Mouse (Mus musculus) neural tube, embryonic 14.5 days (tissue): ENCODE measurements around the gene Zbtb20. TPM values are rescaled to one million over a fixed set of nuclear protein-coding genes. Genes with fewer than 3 reads are reported as not detected.

Experiments used
- ATAC-seq: fragments of 200-750 bp; cut with Nextera tagmentation; 2 replicates; pipeline ENCODE4 v1.8.0; 2017; ENCODE audit warnings: low read depth, mild to moderate bottlenecking, moderate TSS enrichment, moderate library complexity
- H3K27ac ChIP-seq: fragments of 300-500 bp; sonication (generic); 2 replicates; pipeline ENCODE4 v1.5.1; 2014; ENCODE audit warnings: low read depth, mild to moderate bottlenecking, control low read depth, low read length, moderate library complexity, mixed read lengths
- H3K27me3 ChIP-seq: fragments of 300-500 bp; sonication (generic); 2 replicates; pipeline ENCODE4 v1.6.1; 2014; ENCODE audit warnings: low read length; ENCODE audit not compliant: control insufficient read depth, insufficient read depth
- H3K36me3 ChIP-seq: fragments of 300-500 bp; sonication (generic); 2 replicates; pipeline ENCODE4 v1.6.1; 2014; ENCODE audit warnings: low read length, mixed read lengths; ENCODE audit not compliant: control insufficient read depth, insufficient read depth
- H3K4me1 ChIP-seq: fragments of 300-500 bp; sonication (generic); 2 replicates; pipeline ENCODE4 v1.6.1; 2014; ENCODE audit warnings: low read length; ENCODE audit not compliant: control insufficient read depth, insufficient read depth
- H3K4me2 ChIP-seq: fragments of 300-500 bp; sonication (generic); 2 replicates; pipeline ENCODE4 v1.6.1; 2014; ENCODE audit warnings: mild to moderate bottlenecking, low read depth, low read length, control low read depth
- H3K4me3 ChIP-seq: fragments of 300-500 bp; sonication (generic); 2 replicates; pipeline ENCODE4 v1.5.1; 2014; ENCODE audit warnings: low read depth, low read length, control low read depth, mixed read lengths
- H3K9ac ChIP-seq: fragments of 300-500 bp; sonication (generic); replicated peaks from 2 replicates; pipeline ENCODE4 v1.6.1; 2014; ENCODE audit warnings: low read depth, mild to moderate bottlenecking, control low read depth, low read length, mixed read lengths
- H3K9me3 ChIP-seq: fragments of 300-500 bp; sonication (generic); 2 replicates; pipeline ENCODE4 v1.6.1; 2016; ENCODE audit warnings: low read length; ENCODE audit not compliant: control insufficient read depth
- WGBS: fragments of 180-500 bp; shearing (Covaris S2); extraction: QIAGEN DNeasy Blood & Tissue Kit; methylation state at CpG from one replicate; pipeline ENCODE4 v1.1.7; 2014; 5-methylcytosine and 5-hydroxymethylcytosine counted together
- polyA plus RNA-seq: library from polyadenylated mRNA; unstranded; fragments of >200 nt; fragmentation: Nextera tagmentation; extraction: Ambion mirVana; gene quantifications from 2 replicates; pipeline ENCODE4 v1.2.1, GENCODE M21; 2014

The Zbtb20 gene
- polyA plus RNA-seq, 1 experiment from 2014 or later = 57.2 TPM

DNA sequence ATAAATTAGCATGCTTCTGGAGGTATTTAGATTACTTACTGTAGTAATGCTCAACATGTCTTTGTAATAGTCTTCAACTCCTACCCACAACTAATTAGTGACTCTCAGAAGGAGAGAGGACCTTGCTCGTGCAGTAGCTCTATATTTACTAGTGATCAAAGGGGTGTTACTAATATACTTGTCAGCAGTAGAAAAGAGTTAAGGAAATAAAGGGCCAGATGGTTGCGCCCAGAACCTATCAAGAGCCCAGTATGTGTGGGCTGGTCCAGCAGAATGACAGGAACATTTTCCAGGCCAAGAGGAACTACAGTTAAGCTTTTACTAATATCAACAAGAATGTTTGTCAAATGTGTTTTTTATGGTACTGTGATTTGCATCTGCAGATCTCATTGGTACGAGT lies 153.6 kb downstream of the Zbtb20 start:
- no peak overlapping the region for H3K4me2 ChIP-seq
- WGBS = 69% methylated on average over 3 of the region's 3 CpGs
- H3K4me3 ChIP-seq = no peak overlapping the region
- no peaks in the 10 kb centered on the region for H3K9me3 ChIP-seq
- no peak overlapping the region for H3K9ac ChIP-seq
- H3K27me3 ChIP-seq = no peaks in the 10 kb centered on the region
- ATAC-seq = no peak
- no peaks in the 10 kb centered on the region for H3K4me1 ChIP-seq
- H3K36me3 ChIP-seq = no peaks in the 10 kb centered on the region
- H3K27ac ChIP-seq = no peak overlapping the region

DNA sequence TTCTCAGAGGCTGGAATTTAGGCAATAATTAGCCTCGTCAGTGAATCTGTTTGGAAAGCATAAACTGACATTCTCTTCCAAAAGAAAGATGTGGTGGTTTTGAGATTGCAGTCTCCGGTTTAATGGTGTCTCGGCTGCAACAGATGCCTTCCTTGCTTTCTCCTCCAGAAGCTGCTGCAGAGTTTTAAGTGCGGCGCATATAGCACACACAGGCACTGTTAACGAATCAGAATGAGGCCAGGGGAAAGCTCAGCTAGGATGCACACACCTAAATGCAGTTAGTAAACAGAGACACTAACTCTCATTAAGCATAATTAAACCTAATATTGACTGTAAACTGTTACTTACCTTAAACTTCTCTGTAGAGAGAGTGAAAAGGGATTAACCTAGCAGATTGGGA lies 160.0 kb downstream of the Zbtb20 start:
- 41% methylated on average over 6 of the region's 6 CpGs for WGBS
- Histone ChIP-seq H3K4me3 (no peak overlapping the region), H3K27ac (no peak overlapping the region), H3K36me3 (no peaks in the 10 kb centered on the region), H3K9me3 (no peaks in the 10 kb centered on the region), H3K4me1 (0 out of 2 replicates have a peak, but pooled peaks cover 2% of the 10 kb centered on the region), H3K9ac (no peak overlapping the region), H3K4me2 (no peak overlapping the region), H3K27me3 (no peaks in the 10 kb centered on the region)
- ATAC-seq = no peak

DNA sequence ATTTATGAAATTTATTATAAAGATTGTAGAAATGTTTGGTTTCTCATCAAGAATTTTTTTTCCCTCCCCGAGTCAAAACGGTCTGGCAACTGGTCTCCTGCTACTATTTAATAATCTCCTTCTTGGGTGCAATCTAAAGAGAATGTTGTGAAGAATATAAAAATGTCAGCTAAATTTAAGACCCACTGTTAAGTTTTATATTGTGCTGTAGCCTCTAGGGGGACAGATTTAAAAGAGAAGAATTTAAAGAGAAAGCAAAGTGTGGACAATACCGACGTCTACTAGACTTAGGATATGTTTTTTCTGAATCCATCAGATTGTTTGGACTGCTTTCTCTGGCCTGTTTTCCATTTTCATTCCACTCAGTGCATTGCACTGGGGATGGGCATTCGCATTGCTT lies 160.8 kb downstream of the Zbtb20 start:
- ATAC-seq = no peak

GRCm38 (mm10) chr16:43037320-43037719 lies 161.6 kb downstream of the Zbtb20 start:
- Histone ChIP-seq H3K9me3 (no peaks in the 10 kb centered on the region), H3K27me3 (no peaks in the 10 kb centered on the region), H3K9ac (no peak overlapping the region), H3K27ac (no peak overlapping the region), H3K4me3 (no peak overlapping the region), H3K4me1 (0 out of 2 replicates have a peak, but pooled peaks cover 2% of the 10 kb centered on the region), H3K4me2 (no peak overlapping the region), H3K36me3 (no peaks in the 10 kb centered on the region)
- no peak for ATAC-seq
- 83% methylated on average over 4 of the region's 4 CpGs for WGBS

More for the DNA sequence above, 160.8 kb downstream of the Zbtb20 start:
- no peak overlapping the region for H3K27ac ChIP-seq
- H3K9ac ChIP-seq = no peak overlapping the region
- H3K9me3 ChIP-seq = no peaks in the 10 kb centered on the region
- no peak overlapping the region for H3K4me3 ChIP-seq
- no peaks in the 10 kb centered on the region for H3K27me3 ChIP-seq
- 25% methylated on average over 5 of the region's 5 CpGs for WGBS
- H3K4me1 ChIP-seq = 0 out of 2 replicates have a peak, but pooled peaks cover 2% of the 10 kb centered on the region
- H3K4me2 ChIP-seq = no peak overlapping the region
- H3K36me3 ChIP-seq = no peaks in the 10 kb centered on the region

- Histone ChIP-seq H3K4me2 (no peak overlapping the region), H3K27ac (no peak overlapping the region), H3K4me3 (no peak overlapping the region), H3K9ac (no peak overlapping the region), H3K4me1 (no peaks in the 10 kb centered on the region), H3K9me3 (no peaks in the 10 kb centered on the region), H3K36me3 (no peaks in the 10 kb centered on the region), H3K27me3 (no peaks in the 10 kb centered on the region)
- ATAC-seq = no peak
Measured at GRCm38 (mm10) chr16:43045611-43046010, 169.9 kb downstream of the Zbtb20 start.

DNA sequence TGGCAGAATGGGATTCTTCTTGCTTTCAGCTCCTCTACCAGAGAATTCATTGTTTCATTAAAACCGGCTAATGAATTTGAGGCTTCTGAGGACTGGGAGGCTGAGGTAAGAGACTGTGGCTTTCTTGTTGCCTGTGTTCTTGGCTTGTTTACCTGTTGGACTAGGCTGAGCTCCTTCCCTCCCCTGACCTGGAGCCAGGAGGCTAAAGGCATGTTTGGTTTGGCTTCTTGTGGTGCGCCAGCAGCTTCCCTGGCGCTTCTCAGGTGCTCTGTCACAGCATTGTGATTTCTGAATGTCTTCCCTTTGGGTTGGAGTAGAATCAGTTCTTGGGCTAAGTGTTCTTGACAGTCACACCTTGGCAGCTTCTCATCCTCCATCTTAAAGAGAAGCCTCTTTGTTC lies 171.0 kb downstream of the Zbtb20 start:
- no peak overlapping the region for H3K27ac ChIP-seq
- no peak overlapping the region for H3K4me3 ChIP-seq
- H3K27me3 ChIP-seq = no peaks in the 10 kb centered on the region
- no peaks in the 10 kb centered on the region for H3K4me1 ChIP-seq
- WGBS = 91% methylated on average over 3 of the region's 3 CpGs
- no peak overlapping the region for H3K4me2 ChIP-seq
- no peaks in the 10 kb centered on the region for H3K9me3 ChIP-seq
- H3K9ac ChIP-seq = no peak overlapping the region
- ATAC-seq = no peak
- no peaks in the 10 kb centered on the region for H3K36me3 ChIP-seq

- no peaks in the 10 kb centered on the region for H3K27me3 ChIP-seq
- H3K9ac ChIP-seq = no peak overlapping the region
- H3K4me2 ChIP-seq = no peak overlapping the region
- no peak overlapping the region for H3K4me3 ChIP-seq
- H3K9me3 ChIP-seq = no peaks in the 10 kb centered on the region
- WGBS = 73% methylated on average over 3 of the region's 3 CpGs
- H3K27ac ChIP-seq = no peak overlapping the region
- ATAC-seq = no peak
- H3K36me3 ChIP-seq = no peaks in the 10 kb centered on the region
- no peaks in the 10 kb centered on the region for H3K4me1 ChIP-seq
Measured at GRCm38 (mm10) chr16:43069666-43070295, 194.1 kb downstream of the Zbtb20 start.

GRCm38 (mm10) chr16:43071875-43072274 lies 196.2 kb downstream of the Zbtb20 start:
- Histone ChIP-seq H3K9ac (no peak overlapping the region), H3K9me3 (no peaks in the 10 kb centered on the region), H3K4me3 (no peak overlapping the region), H3K27ac (no peak overlapping the region), H3K4me2 (no peak overlapping the region), H3K27me3 (no peaks in the 10 kb centered on the region), H3K36me3 (no peaks in the 10 kb centered on the region), H3K4me1 (no peaks in the 10 kb centered on the region)
- no peak for ATAC-seq
- WGBS = 88% methylated on average over 3 of the region's 3 CpGs

DNA sequence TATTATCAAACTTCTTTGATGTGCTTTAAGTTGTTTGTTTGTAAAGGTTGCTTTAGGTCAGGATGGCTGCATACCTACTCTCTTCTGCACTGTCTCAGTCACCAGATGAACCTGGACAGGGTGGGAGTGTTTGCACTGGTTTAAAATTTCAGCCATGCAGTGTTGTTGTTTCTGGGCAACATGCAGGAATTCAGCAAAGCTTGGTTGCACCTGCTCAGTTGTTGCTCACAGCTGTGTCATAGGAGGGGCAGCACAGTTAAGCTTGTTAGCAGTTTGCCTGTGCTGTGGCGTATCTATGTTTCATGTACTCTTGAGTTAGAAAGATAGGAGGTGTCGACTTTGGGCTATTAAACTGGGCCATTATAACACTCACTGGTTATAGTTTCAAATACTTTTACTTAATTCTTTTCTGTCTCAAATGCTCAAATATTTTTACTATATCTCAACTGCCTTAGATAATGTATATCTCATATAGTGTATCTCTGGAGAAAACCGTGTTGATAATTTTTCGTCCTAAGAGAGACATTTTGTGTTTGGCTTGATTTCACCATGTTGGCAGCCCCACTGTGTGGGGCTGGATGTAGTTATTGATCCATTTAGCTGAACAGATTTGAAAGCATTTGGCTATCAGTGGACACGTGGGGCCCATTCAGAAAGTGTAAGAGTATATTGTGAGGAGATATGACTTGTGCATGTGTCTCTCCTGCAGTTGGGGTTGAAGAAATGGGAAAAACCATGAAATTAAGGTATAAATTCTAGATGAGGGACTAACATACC lies 197.3 kb downstream of the Zbtb20 start:
- ATAC-seq = peak; percentile 51; the same call in 1 of the 2 replicates
- no peaks in the 10 kb centered on the region for H3K36me3 ChIP-seq
- H3K27ac ChIP-seq = no peak overlapping the region
- H3K27me3 ChIP-seq = no peaks in the 10 kb centered on the region
- no peak overlapping the region for H3K4me3 ChIP-seq
- H3K4me2 ChIP-seq = no peak overlapping the region
- no peak overlapping the region for H3K9ac ChIP-seq
- H3K4me1 ChIP-seq = no peaks in the 10 kb centered on the region
- no peaks in the 10 kb centered on the region for H3K9me3 ChIP-seq
- WGBS = 84% methylated on average over 5 of the region's 5 CpGs
